8 mouse cellular contexts compared by ENCODE assay signal in the genomic region with DNA sequence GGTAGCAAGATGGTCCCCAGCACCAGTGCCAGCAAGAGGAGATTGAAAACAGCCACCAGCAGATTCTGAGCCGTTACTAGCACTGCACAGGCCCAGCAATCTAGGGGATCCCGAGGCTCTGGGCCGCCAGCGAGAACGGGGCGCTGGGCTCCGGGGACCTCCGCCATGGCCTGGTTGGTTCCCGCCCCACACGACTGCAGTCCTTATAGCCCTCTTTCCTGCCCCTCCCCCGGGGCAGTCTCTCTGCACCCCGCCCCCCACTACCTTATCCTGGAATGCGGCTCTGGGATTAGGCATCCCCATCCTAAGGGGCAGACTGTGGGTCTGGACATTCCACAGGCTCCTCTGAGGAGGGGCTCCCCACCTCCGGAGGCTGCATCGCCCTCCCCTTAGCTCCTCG. TPM values are rescaled to one million over a fixed set of nuclear protein-coding genes. Genes with fewer than 3 reads are reported as not detected.
DNase-seq lines count a peak whose midpoint lies in the region; ATAC-seq and TF ChIP-seq lines count a peak whose summit lies in the region.

TSS of gene Tmem88 (minus strand) at position 176 of the 400 bp plus-strand sequence.

- peaks cover 13% of the 10 kb centered on the region for H3K79me2 ChIP-seq in CH12.LX (replicated peaks; ENCODE audit: control insufficient read depth, extremely low read depth, insufficient read depth, poor library complexity, severe bottlenecking)

- no peak within 1 kb of the TSS for H3K4me2 ChIP-seq in CH12.LX (ENCODE audit: insufficient read depth, low read depth, poor library complexity, severe bottlenecking)
- H3K4me2 ChIP-seq in embryonic facial prominence, embryonic 14.5 days (ENCODE audit: low read depth, low read length) = peak within 1 kb of the TSS; percentile 61
- peak within 1 kb of the TSS; percentile 72 for H3K4me2 ChIP-seq in heart, embryonic 16.5 days (ENCODE audit: low read depth, low read length)
- H3K4me2 ChIP-seq in midbrain, embryonic 12.5 days (replicated peaks) = peak within 1 kb of the TSS; percentile 39

- TF ChIP-seq EP300 in CH12.LX (IDR thresholded peaks at IDR 0.05; ENCODE audit: low read length) = no peak

- no peak for ATAC-seq in embryonic facial prominence, embryonic 14.5 days (ENCODE audit: low read depth)
- ATAC-seq in heart, embryonic 16.5 days (replicated peaks; ENCODE audit: extremely low read depth, insufficient read depth, low FRiP score) = 0 out of 2 replicates have a peak, but pooled peaks have one; percentile 9
- no peak for ATAC-seq in midbrain, embryonic 12.5 days (ENCODE audit: low FRiP score, low read depth)
- ATAC-seq in monocyte, adult 5-6 weeks (replicated peaks; ENCODE audit: insufficient number of reproducible peaks, low FRiP score, low TSS enrichment, poor library complexity, severe bottlenecking) = no peak

- H3K4me1 ChIP-seq in CH12.LX (ENCODE audit: control insufficient read depth in 1 of 2, insufficient read depth in 2 of 2) = peaks cover 5 to 22% of the 10 kb centered on the region in 2 experiments; a peak in 2 of 4 replicates
- H3K4me1 ChIP-seq in embryonic facial prominence, embryonic 14.5 days (ENCODE audit: control insufficient read depth, insufficient read depth, low read length) = peaks cover 18% of the 10 kb centered on the region
- H3K4me1 ChIP-seq in heart, embryonic 16.5 days (ENCODE audit: control insufficient read depth, insufficient read depth, low read length) = peaks cover 24% of the 10 kb centered on the region
- peaks cover 48% of the 10 kb centered on the region for H3K4me1 ChIP-seq in midbrain, embryonic 12.5 days

- no peak for TF ChIP-seq CTCF in CH12.LX (conservative IDR thresholded peaks at IDR 0.05 in 1 of 2, IDR thresholded peaks at IDR 0.05 in 1 of 2; ENCODE audit: low read depth in 2 of 2, low read length in 2 of 2)

- no peak within 1 kb of the TSS for H3K9ac ChIP-seq in CH12.LX (ENCODE audit: insufficient read depth, low read depth)
- H3K9ac ChIP-seq in embryonic facial prominence, embryonic 14.5 days (ENCODE audit: low read depth, low read length) = peak within 1 kb of the TSS; percentile 85
- peak within 1 kb of the TSS; percentile 96 for H3K9ac ChIP-seq in heart, embryonic 16.5 days (ENCODE audit: low read length)
- H3K9ac ChIP-seq in midbrain, embryonic 12.5 days (replicated peaks) = peak within 1 kb of the TSS; percentile 44

- H3K36me3 ChIP-seq in CH12.LX (replicated peaks in 1 of 2; ENCODE audit: control insufficient read depth in 1 of 2, insufficient read depth in 1 of 2, low read length in 1 of 2) = peaks cover 35 to 50% of the 10 kb centered on the region in 2 experiments
- peaks cover 43% of the 10 kb centered on the region for H3K36me3 ChIP-seq in embryonic facial prominence, embryonic 14.5 days (ENCODE audit: control insufficient read depth, insufficient read depth, low read length)
- peaks cover 21% of the 10 kb centered on the region for H3K36me3 ChIP-seq in heart, embryonic 16.5 days (ENCODE audit: control insufficient read depth, insufficient read depth)
- H3K36me3 ChIP-seq in midbrain, embryonic 12.5 days = peaks cover 42% of the 10 kb centered on the region

- H3K9me3 ChIP-seq in CH12.LX (replicated peaks; ENCODE audit: low read length) = no peaks in the 10 kb centered on the region
- H3K9me3 ChIP-seq in embryonic facial prominence, embryonic 14.5 days (ENCODE audit: control insufficient read depth, low read length) = no peaks in the 10 kb centered on the region
- no peaks in the 10 kb centered on the region for H3K9me3 ChIP-seq in heart, embryonic 16.5 days (replicated peaks; ENCODE audit: control insufficient read depth, low read length)
- no peaks in the 10 kb centered on the region for H3K9me3 ChIP-seq in midbrain, embryonic 12.5 days

- intact Hi-C loops in left cerebral cortex, postnatal 25 days (cut with DNase I) = loop anchor here (5.0 kb wide), 1 partner anchor 179 kb away; no protein-coding TSS in a partner anchor

- WGBS in embryonic facial prominence, embryonic 14.5 days = 11% methylated on average over 15 of the region's 16 CpGs
- 9% methylated on average over 16 of the region's 16 CpGs for whole genome bisulfite sequencing in heart, embryonic 16.5 days
- WGBS in midbrain, embryonic 12.5 days = 1% methylated on average over 16 of the region's 16 CpGs

- no peak for TF ChIP-seq RAD21 in CH12.LX (IDR thresholded peaks at IDR 0.05; ENCODE audit: low read depth, low read length)

- H3K27me3 ChIP-seq in CH12.LX (replicated peaks) = no peaks in the 10 kb centered on the region
- H3K27me3 ChIP-seq in embryonic facial prominence, embryonic 14.5 days (replicated peaks; ENCODE audit: control insufficient read depth, insufficient read depth, low read length) = no peaks in the 10 kb centered on the region; the same call in 1 of the 2 replicates
- H3K27me3 ChIP-seq in heart, embryonic 16.5 days (ENCODE audit: control insufficient read depth, insufficient read depth, low read length) = no peaks in the 10 kb centered on the region
- H3K27me3 ChIP-seq in midbrain, embryonic 12.5 days = peaks cover 27% of the 10 kb centered on the region

- no peak for TF ChIP-seq POLR2A in CH12.LX (IDR thresholded peaks at IDR 0.05; ENCODE audit: low read depth, low read length)

- H3K4me3 ChIP-seq in CH12.LX (replicated peaks in 1 of 3; ENCODE audit: low read depth in 2 of 3, low read length in 2 of 3, poor library complexity in 1 of 3) = no peak within 1 kb of the TSS
- H3K4me3 ChIP-seq in embryonic facial prominence, embryonic 14.5 days (ENCODE audit: low read depth, low read length) = peak within 1 kb of the TSS; percentile 55
- H3K4me3 ChIP-seq in heart, embryonic 16.5 days (ENCODE audit: low read length) = peak within 1 kb of the TSS; percentile 83
- H3K4me3 ChIP-seq in midbrain, embryonic 12.5 days = peak within 1 kb of the TSS; percentile 23

- in situ Hi-C loops in CH12.LX (cut with MboI; ENCODE audit: low pct_ligation_motif_present, low pct_unique_long_range_greater_than_20kb, low sequenced_read_pairs) = loop anchor here (5.0 kb wide), 2 partner anchors 34 to 131 kb away; no protein-coding TSS in a partner anchor

- H3K27ac ChIP-seq in CH12.LX (ENCODE audit: insufficient read depth, low read depth) = no peak within 1 kb of the TSS
- H3K27ac ChIP-seq in embryonic facial prominence, embryonic 14.5 days (replicated peaks; ENCODE audit: low read depth, low read length) = peak within 1 kb of the TSS; percentile 94
- H3K27ac ChIP-seq in heart, embryonic 16.5 days (ENCODE audit: low read length) = peak within 1 kb of the TSS; percentile 99
- H3K27ac ChIP-seq in midbrain, embryonic 12.5 days (replicated peaks) = peak within 1 kb of the TSS; percentile 94

- DNase-seq in CH12.LX (ENCODE audit: extremely low read depth) (no peak), NIH3T3 (ENCODE audit: low read depth) (peak; percentile 34)
- DNase-seq in embryonic facial prominence, embryonic 14.5 days (ENCODE audit: low spot score) = peak; percentile 47
- DNase-seq in kidney, postnatal 25 days = peak; percentile 76 to 85
- no peak for DNase-seq in left cerebral cortex, postnatal 25 days (ENCODE audit: low spot score in 2 of 2)

- dilution Hi-C loops in CH12.LX (cut with MboI; ENCODE audit: extremely low pct_ligation_motif_present, extremely low pct_unique_long_range_greater_than_20kb, low sequenced_read_pairs) = no loop called here

TF ChIP-seq in CH12.LX, 34 proteins besides CTCF, POLR2A, EP300 and RAD21:
- TF ChIP-seq JUN (IDR thresholded peaks at IDR 0.05; ENCODE audit: insufficient read depth, low read depth, low read length) = no peak
- 0 out of 2 replicates have a peak, but pooled peaks have one; percentile 31 for TF ChIP-seq ZMIZ1 (IDR thresholded peaks at IDR 0.05; ENCODE audit: low read depth, low read length)
- TF ChIP-seq POLR2AphosphoS2 (IDR thresholded peaks at IDR 0.05; ENCODE audit: low read depth, low read length) = peak; percentile 70; the same call in 1 of the 2 replicates

RNA-seq across cellular contexts. Expression of gene Tmem88, which starts in this region (rescaled TPM):
- total RNA-seq in CH12.LX (2012; rRNA removed) = 0.25 and 0.38 TPM in 2 replicates
- not detected in 2 replicates for total RNA-seq in CH12.LX (2014; rRNA removed)
- polyA plus RNA-seq in CH12.LX (2012; ENCODE audit: insufficient read length, low read depth) = 0.16 and 0.22 TPM in 2 replicates
- polyA plus RNA-seq in embryonic facial prominence, embryonic 14.5 days (2014; fragmentation: Nextera tagmentation; extraction: Ambion mirVana) = 19.2 and 21.0 TPM in 2 replicates
- polyA plus RNA-seq in heart, embryonic 16.5 days (2015; fragmentation: Nextera tagmentation; extraction: Ambion mirVana) = 39.6 and 45.2 TPM in 2 replicates
- 11.4 and 12.1 TPM in 2 replicates for polyA plus RNA-seq in midbrain, embryonic 12.5 days (2016; fragmentation: Nextera tagmentation; extraction: Ambion mirVana)
- 1 to 10 TPM; 3.6 to 3.8 TPM for total RNA-seq in left cerebral cortex, postnatal 25 days (2021)
- total RNA-seq in monocyte, adult 5-6 weeks (2017) = 3.1 to 3.8 TPM in 2 of 3 replicates, not detected in the other

Comparison
In these comparisons a context has a peak if more than half of its experiments do, and no peak if none do; other contexts are left out.
1. RNA of gene Tmem88 (polyA plus RNA-seq): 39.6 to 45.2 TPM in heart, embryonic 16.5 days, 19.2 to 21.0 TPM in embryonic facial prominence, embryonic 14.5 days and 11.4 to 12.1 TPM in midbrain, embryonic 12.5 days; 0.16 to 0.22 TPM in CH12.LX; every median in the first group is over 10 times any median in the second.
2. DNase-seq: peak in NIH3T3 (single experiment), embryonic facial prominence, embryonic 14.5 days (single experiment) and kidney, postnatal 25 days (2 of 2); none in CH12.LX (single experiment) and left cerebral cortex, postnatal 25 days (0 of 2).
3. H3K4me3 ChIP-seq: peak in embryonic facial prominence, embryonic 14.5 days (single experiment), heart, embryonic 16.5 days (single experiment) and midbrain, embryonic 12.5 days (single experiment); none in CH12.LX (0 of 3).